Mouse (Mus musculus) liver, embryonic 16.5 days (tissue): ENCODE measurements at regions not wholly inside any gene's neighbourhood (a gene's known extent, or its start where the extent isn't known, plus 50 kb on each side); places are given as distances from the start of the nearest gene placed in this dataset.
"Not testable (repeated sequence)": the region's sequence is repeated elsewhere in the genome, so short reads cannot be mapped to it uniquely, and the experiment has no call there.

Experiments used
- ATAC-seq: fragments of 200-750 bp; cut with Nextera tagmentation; 2 replicates; pipeline ENCODE4 v1.8.0; 2017; ENCODE audit warnings: low read depth, mild to moderate bottlenecking, moderate number of reproducible peaks, moderate library complexity
- H3K27ac ChIP-seq: fragments of 300-500 bp; sonication (generic); 2 replicates; pipeline ENCODE4 v1.5.1; 2014; ENCODE audit warnings: mild to moderate bottlenecking, low read length
- H3K27me3 ChIP-seq: fragments of 300-500 bp; sonication (generic); 2 replicates; pipeline ENCODE4 v1.6.1; 2014; ENCODE audit warnings: low read depth, low read length, mixed read lengths; ENCODE audit not compliant: control insufficient read depth, insufficient read depth
- H3K36me3 ChIP-seq: fragments of 300-500 bp; sonication (generic); 2 replicates; pipeline ENCODE4 v1.6.1; 2014; ENCODE audit warnings: mild to moderate bottlenecking; ENCODE audit not compliant: control insufficient read depth, insufficient read depth
- H3K4me1 ChIP-seq: fragments of 300-500 bp; sonication (generic); 2 replicates; pipeline ENCODE4 v1.6.1; 2014; ENCODE audit warnings: low read depth, low read length, mixed read lengths; ENCODE audit not compliant: control insufficient read depth
- H3K4me2 ChIP-seq: fragments of 300-500 bp; sonication (generic); 2 replicates; pipeline ENCODE4 v1.6.1; 2014; ENCODE audit warnings: low read depth, low read length, mixed read lengths
- H3K4me3 ChIP-seq: fragments of 300-500 bp; sonication (generic); 2 replicates; pipeline ENCODE4 v1.5.1; 2014; ENCODE audit warnings: low read depth, mild to moderate bottlenecking, low read length
- H3K9ac ChIP-seq: fragments of 300-500 bp; sonication (generic); 2 replicates; pipeline ENCODE4 v1.6.1; 2014; ENCODE audit warnings: low read depth, low read length
- H3K9me3 ChIP-seq: fragments of 300-500 bp; sonication (generic); replicated peaks from 2 replicates; pipeline ENCODE4 v1.6.1; 2016; ENCODE audit warnings: low read length; ENCODE audit not compliant: control insufficient read depth
- WGBS: fragments of 180-500 bp; shearing (Covaris S2); extraction: QIAGEN DNeasy Blood & Tissue Kit; methylation state at CpG from one replicate; pipeline ENCODE4 v1.1.7; 2014; ENCODE audit not compliant: insufficient replicate concordance; 5-methylcytosine and 5-hydroxymethylcytosine counted together

- WGBS: 61% methylated on average over 5 of the region's 5 CpGs
- Histone ChIP-seq H3K4me2 (no peak overlapping the region), H3K4me1 (no peaks in the 10 kb centered on the region)
Measured at GRCm38 (mm10) chr14:8867641-8868040, 201.6 kb upstream of the 4930452B06Rik start.

GRCm38 (mm10) chr14:8851572-8851971 lies 185.5 kb upstream of the 4930452B06Rik start:
- no peak overlapping the region for H3K27ac ChIP-seq
- no peaks in the 10 kb centered on the region for H3K9me3 ChIP-seq
- no peak overlapping the region for H3K9ac ChIP-seq
- no peaks in the 10 kb centered on the region for H3K4me1 ChIP-seq
- H3K36me3 ChIP-seq: no peaks in the 10 kb centered on the region
- ATAC-seq: no peak
- H3K27me3 ChIP-seq: no peaks in the 10 kb centered on the region
- H3K4me2 ChIP-seq: no peak overlapping the region
- H3K4me3 ChIP-seq: no peak overlapping the region

More at GRCm38 (mm10) chr14:8867641-8868040, 201.6 kb upstream of the 4930452B06Rik start:
- Histone ChIP-seq H3K9me3 (no peaks in the 10 kb centered on the region), H3K36me3 (no peaks in the 10 kb centered on the region), H3K4me3 (no peak overlapping the region), H3K27me3 (no peaks in the 10 kb centered on the region), H3K27ac (no peak overlapping the region), H3K9ac (no peak overlapping the region)
- ATAC-seq: no peak

- H3K4me2 ChIP-seq: no peak overlapping the region
- ATAC-seq: peak; percentile 39; the same call in 1 of the 2 replicates
Measured at GRCm38 (mm10) chr14:8850208-8850607, 184.2 kb upstream of the 4930452B06Rik start.

GRCm38 (mm10) chr14:8833516-8833915 lies 167.5 kb upstream of the 4930452B06Rik start:
- ATAC-seq: no peak
- H3K27me3 ChIP-seq: no peaks in the 10 kb centered on the region
- no peak overlapping the region for H3K4me2 ChIP-seq
- no peak overlapping the region for H3K27ac ChIP-seq
- H3K4me1 ChIP-seq: no peaks in the 10 kb centered on the region
- no peaks in the 10 kb centered on the region for H3K36me3 ChIP-seq
- H3K9me3 ChIP-seq: no peaks in the 10 kb centered on the region
- no peak overlapping the region for H3K4me3 ChIP-seq
- no peak overlapping the region for H3K9ac ChIP-seq
- 41% methylated on average over 1 of the region's 1 CpGs for WGBS

More at GRCm38 (mm10) chr14:8850208-8850607, 184.2 kb upstream of the 4930452B06Rik start:
- no peaks in the 10 kb centered on the region for H3K36me3 ChIP-seq
- H3K9ac ChIP-seq: no peak overlapping the region
- H3K4me1 ChIP-seq: no peaks in the 10 kb centered on the region
- H3K9me3 ChIP-seq: no peaks in the 10 kb centered on the region
- no peak overlapping the region for H3K27ac ChIP-seq
- H3K27me3 ChIP-seq: no peaks in the 10 kb centered on the region
- no peak overlapping the region for H3K4me3 ChIP-seq

GRCm38 (mm10) chr14:8800217-8800616 lies 134.2 kb upstream of the 4930452B06Rik start:
- WGBS: 46% methylated on average over 23 of the region's 23 CpGs

GRCm38 (mm10) chr14:8789348-8789747 lies 123.3 kb upstream of the 4930452B06Rik start:
- WGBS: 40% methylated on average over 1 of the region's 1 CpGs

More at GRCm38 (mm10) chr14:8800217-8800616, 134.2 kb upstream of the 4930452B06Rik start:
- H3K4me1 ChIP-seq, H3K36me3 ChIP-seq, H3K27me3 ChIP-seq, H3K9me3 ChIP-seq, H3K9ac ChIP-seq, H3K4me2 ChIP-seq, ATAC-seq, H3K4me3 ChIP-seq, H3K27ac ChIP-seq: not testable (repeated sequence)

GRCm38 (mm10) chr14:8760541-8760940 lies 94.5 kb upstream of the 4930452B06Rik start:
- Histone ChIP-seq H3K27me3 (no peaks in the 10 kb centered on the region), H3K9ac (no peak overlapping the region), H3K9me3 (no peaks in the 10 kb centered on the region), H3K4me1 (no peaks in the 10 kb centered on the region), H3K36me3 (no peaks in the 10 kb centered on the region), H3K4me3 (no peak overlapping the region), H3K27ac (no peak overlapping the region), H3K4me2 (no peak overlapping the region)
- 45% methylated on average over 2 of the region's 2 CpGs for WGBS
- no peak for ATAC-seq

More at GRCm38 (mm10) chr14:8789348-8789747, 123.3 kb upstream of the 4930452B06Rik start:
- Histone ChIP-seq H3K27ac (no peak overlapping the region), H3K4me2 (no peak overlapping the region), H3K9ac (no peak overlapping the region), H3K4me1 (no peaks in the 10 kb centered on the region), H3K27me3 (no peaks in the 10 kb centered on the region), H3K4me3 (no peak overlapping the region), H3K36me3 (no peaks in the 10 kb centered on the region), H3K9me3 (no peaks in the 10 kb centered on the region)
- no peak for ATAC-seq

GRCm38 (mm10) chr14:8736831-8737230 lies 70.8 kb upstream of the 4930452B06Rik start:
- no peak overlapping the region for H3K4me2 ChIP-seq
- no peaks in the 10 kb centered on the region for H3K9me3 ChIP-seq
- no peak for ATAC-seq
- no peak overlapping the region for H3K4me3 ChIP-seq
- H3K27me3 ChIP-seq: no peaks in the 10 kb centered on the region
- 18% methylated on average over 4 of the region's 4 CpGs for WGBS
- H3K9ac ChIP-seq: no peak overlapping the region
- no peak overlapping the region for H3K27ac ChIP-seq
- H3K4me1 ChIP-seq: no peaks in the 10 kb centered on the region
- no peaks in the 10 kb centered on the region for H3K36me3 ChIP-seq

- Histone ChIP-seq H3K9ac (no peak overlapping the region), H3K9me3 (no peaks in the 10 kb centered on the region), H3K4me1 (no peaks in the 10 kb centered on the region), H3K27ac (no peak overlapping the region), H3K4me3 (no peak overlapping the region), H3K27me3 (no peaks in the 10 kb centered on the region), H3K4me2 (no peak overlapping the region), H3K36me3 (no peaks in the 10 kb centered on the region)
- no peak for ATAC-seq
- WGBS: 72% methylated on average over 2 of the region's 2 CpGs
Measured at GRCm38 (mm10) chr14:8733261-8733660, 67.2 kb upstream of the 4930452B06Rik start.
